Mouse (Mus musculus): Measurements from ENCODE around the gene Mbd3.

GRCm38 (mm10) chr10:80436276-80436675, 36.9 kb upstream of the Mbd3 start:
- TF ChIP-seq CTCF (conservative IDR thresholded peaks at IDR 0.05 in 1 of 2, IDR thresholded peaks at IDR 0.05 in 1 of 2; ENCODE audit: low read depth in 2 of 2, low read length in 2 of 2) (no peak), MXI1 (IDR thresholded peaks at IDR 0.05; ENCODE audit: low read depth, low read length) (no peak), POLR2A (IDR thresholded peaks at IDR 0.05; ENCODE audit: low read depth, low read length) (peak; percentile 30; the same call in 1 of the 2 replicates), IRF4 (IDR thresholded peaks at IDR 0.05; ENCODE audit: low read depth, low read length) (no peak), POLR2AphosphoS2 (IDR thresholded peaks at IDR 0.05; ENCODE audit: low read depth, low read length) (no peak), GABPA (IDR thresholded peaks at IDR 0.05; ENCODE audit: insufficient replicate concordance, low read depth, low read length) (no peak), ZKSCAN1 (IDR thresholded peaks at IDR 0.05; ENCODE audit: borderline replicate concordance, low read depth, low read length) (no peak), BHLHE40 (IDR thresholded peaks at IDR 0.05; ENCODE audit: low read depth, low read length) (no peak), E2F4 (IDR thresholded peaks at IDR 0.05; ENCODE audit: insufficient replicate concordance, low read depth, low read length) (no peak), RCOR1 (conservative IDR thresholded peaks at IDR 0.05; ENCODE audit: low read depth, low read length) (no peak), ETS1 (conservative IDR thresholded peaks at IDR 0.05; ENCODE audit: low read depth, low read length) (no peak), NRF1 (IDR thresholded peaks at IDR 0.05; ENCODE audit: low read depth, low read length) (no peak)
